Mouse (Mus musculus): ENCODE results near the gene Krt80.

GRCm38 (mm10) chr15:101352047-101352446 is 17.9 kb downstream of the Krt80 start:
- TF ChIP-seq CTCF (IDR thresholded peaks at IDR 0.05; ENCODE audit: extremely low read depth, insufficient read length, insufficient replicate concordance, low read depth, low read length), result no peak
- no peak for TF ChIP-seq POLR2A (IDR thresholded peaks at IDR 0.05; ENCODE audit: low read depth, low read length)
